Mouse (Mus musculus) thymus, postnatal 14 days (tissue): ENCODE data around the gene Ada.

Experiments used
- DNase-seq: peaks from one replicate; pipeline ENCODE4 v3.0.0; 2021

The Ada gene

DNA sequence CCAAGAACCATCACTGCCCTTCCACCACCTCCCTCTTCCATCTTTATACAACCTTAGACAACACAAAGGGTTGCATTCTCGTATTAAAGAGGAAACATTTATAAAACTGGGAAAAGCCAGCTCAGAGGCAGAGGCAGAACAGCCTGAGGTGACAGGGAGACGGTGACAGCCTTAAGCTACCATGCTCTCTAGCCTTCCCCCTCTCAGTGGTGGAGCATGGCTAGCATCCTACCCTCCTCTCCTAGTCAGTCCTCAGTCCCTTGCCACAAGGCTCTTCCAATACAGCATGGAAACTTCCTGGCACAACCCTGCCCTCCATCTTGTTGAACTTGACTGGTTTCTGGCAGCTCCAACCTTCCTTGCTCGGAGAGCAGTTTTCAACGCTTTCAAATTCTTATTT is 21.7 kb downstream of the Ada start:
- no peak for DNase-seq

DNA sequence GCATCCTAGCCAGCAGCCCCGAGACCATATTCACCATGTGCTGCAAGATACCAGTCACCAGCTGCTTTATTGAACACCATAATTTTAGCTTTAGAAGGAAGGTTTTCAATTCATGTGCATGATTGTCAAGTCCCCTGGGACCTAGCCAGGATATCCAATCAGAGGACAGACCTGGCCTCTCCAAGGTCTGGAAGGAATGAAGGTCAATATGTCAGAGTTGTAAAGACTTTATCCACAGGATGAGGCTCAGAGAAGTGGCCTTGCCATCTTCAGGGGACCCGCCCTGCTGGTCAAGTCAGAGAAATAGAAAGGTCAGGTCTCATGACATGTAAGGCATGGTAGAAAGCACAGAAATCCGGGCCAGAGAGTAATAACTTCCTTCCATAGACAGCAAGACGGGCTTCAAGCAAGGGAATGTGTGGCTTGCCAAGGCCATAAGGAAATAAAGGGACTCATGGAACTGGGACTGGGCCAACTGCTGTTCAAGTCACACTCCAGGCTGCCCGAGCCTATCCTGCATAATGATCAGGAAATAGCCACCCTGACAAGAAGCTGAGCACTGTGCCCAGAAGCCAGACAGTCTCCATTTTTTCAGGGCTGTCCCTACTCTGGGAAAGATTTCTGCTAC is 23.2 kb downstream of the Ada start:
- no peak for DNase-seq

DNA sequence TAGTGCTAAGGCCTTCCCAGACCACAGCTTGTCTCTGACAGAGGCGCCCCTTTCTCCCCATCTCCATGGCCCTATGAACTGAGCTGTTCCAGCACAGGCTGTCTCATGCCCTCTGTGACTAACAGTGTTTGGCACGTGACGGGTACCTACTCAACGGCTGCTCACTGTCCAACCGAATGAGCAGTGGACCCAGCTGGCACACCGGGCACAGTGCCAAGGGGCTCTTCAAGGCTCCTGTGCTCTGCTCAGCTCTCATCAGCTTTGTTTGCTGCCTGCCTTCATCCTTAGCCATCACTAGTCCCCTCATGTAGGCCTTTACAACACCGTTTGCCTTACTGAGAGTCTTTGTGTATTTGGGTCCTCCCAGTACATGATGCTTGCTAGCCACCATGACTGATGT is 27.5 kb downstream of the Ada start:
- no peak for DNase-seq

DNA sequence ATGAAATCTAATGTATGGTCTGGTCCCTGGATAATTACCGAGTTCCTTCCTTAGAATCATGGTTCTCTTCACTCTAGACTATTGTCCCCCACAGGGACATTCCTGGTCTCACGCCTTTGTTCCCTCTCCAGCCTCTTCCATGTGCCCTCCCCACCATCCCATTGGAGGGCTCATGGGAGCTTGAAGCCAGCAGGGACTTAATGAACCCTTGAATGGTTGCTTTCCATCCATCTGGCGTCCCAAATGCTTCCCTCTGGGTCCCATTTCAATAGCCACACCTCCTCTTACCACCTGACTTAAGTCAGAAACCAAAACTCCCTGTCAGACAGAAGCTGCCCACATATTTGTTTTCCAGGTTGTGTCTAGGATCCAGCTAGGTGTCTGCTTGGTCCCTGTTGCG is 30.4 kb downstream of the Ada start:
- DNase-seq = no peak

DNA sequence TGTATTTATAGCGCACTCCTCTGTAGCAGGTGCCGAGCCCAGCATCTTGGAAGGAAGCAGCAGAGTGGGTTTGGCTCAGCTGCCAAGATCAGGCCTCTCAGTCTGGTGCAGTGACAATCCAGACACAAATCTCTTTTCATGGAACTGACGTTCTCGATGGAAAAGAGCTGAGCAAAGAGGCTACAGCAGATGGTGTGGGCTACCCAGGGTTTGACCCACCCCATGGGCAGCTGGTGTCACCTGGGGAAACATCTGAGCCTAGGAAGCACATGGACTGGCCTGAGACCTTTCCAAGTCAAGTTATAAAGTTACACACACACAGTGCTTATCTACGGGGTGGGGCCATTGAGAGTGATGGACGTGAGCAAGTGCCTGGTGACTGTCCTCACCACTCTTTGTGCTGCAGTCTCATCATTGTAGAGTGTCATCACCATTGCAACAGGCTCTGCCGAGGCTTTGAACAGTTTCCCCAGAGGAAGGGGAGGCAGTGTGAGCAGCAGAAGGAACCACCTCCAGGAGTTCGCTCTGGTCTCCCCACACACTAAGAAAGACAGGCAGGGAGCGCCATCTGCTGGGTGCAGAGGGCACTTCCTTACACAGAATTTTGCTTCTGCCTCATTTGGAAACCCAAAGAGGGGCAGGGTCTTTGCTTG is 31.0 kb downstream of the Ada start:
- peak; percentile 89 for DNase-seq

DNA sequence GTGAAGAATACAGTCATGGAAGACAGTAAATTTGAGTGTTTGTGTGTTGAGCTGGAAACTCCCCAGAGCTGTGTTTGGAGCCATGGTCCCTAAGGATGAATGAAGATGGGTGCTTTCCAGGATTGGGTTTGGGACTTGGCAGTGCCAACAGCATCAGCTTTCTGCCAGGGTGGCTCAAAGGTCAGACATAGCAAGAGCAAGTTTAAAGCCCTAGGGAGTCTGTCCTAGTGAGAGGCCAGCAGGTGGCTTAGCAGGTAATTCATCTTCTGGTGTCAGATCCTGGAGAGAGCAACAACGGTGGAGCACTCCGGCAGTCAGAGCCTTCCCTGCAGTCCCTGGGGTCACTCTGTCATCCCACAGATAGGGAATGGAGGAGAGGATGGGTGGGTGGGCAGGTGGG is 31.5 kb downstream of the Ada start:
- DNase-seq = no peak

DNA sequence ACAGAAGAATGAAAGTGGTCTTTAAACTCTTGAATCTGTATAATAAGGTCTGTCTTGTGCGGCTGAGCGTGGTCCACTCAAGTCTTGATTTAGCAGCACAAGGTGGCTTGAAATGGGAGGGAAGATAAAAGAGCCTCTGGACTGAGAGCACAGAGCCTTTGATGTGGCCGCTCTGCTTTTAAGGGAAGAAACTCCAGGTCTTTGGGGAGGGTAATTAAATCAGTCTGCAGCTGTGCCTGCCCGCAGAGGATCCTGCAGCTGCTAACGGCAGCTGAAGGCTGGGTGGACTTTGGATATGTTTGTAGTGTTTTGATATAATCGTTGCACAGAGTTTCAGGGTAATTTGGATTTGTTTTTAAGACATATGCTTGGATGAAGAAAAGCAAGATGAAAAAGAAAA is 33.2 kb downstream of the Ada start:
- DNase-seq = peak; percentile 55

DNA sequence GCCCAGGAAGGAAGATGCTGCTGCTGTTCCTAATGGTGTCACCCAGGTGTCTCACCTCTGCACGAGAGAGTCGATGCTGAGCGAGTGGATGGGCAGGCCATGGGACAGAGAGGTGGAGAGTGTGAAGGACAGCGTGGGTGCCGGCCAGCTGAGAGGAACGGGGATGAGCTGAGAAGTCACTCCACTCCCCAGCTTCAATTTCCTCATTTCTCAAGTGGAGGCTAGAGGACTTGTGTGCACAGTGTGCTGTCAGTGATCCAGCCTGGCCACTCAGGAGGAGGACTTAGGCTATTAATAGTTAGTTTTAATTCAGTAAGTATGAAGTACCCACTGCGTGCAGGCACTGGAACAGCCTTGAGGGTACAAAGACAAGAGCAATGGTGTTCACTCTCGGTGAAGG is 33.6 kb downstream of the Ada start:
- no peak for DNase-seq

DNA sequence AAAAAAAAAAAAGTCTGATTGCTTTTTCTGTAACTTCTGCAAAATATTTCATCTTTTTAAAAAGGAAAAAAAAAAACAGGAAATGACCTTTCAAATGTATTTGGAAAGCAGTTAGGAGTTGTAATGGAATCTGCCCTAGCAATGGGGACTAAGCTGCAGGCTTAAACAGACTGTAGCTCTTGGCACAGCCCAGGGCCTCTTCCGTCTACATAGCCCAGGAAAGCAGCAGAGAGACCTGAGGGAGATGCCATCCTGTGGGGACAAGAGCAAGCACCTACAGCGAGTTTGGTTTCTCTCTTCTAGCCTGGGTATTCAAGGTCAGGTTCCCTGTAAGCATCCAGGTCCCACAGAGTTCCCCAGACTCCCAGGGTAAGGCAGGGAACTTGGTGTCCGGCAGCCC is 36.7 kb downstream of the Ada start:
- peak; percentile 61 for DNase-seq

DNA sequence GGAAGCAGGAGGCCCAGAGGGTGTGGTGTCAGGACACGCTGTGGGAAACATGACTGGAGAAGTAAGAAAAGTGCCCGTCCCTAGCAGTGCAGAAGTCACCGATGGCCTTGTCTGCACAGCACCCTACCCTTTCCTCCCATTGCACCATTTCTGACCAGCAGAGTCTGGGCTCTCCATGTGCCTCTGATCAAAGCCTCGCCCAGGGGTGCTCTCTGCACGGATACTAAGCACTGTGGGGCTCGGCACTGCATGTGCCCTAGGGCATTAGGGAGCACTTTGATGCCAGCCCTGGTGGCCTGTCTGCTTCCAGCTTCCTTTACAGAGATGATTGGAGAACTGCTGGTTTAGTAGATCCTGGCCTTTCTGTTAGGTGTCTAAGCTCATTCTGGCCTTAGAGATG is 37.2 kb downstream of the Ada start:
- DNase-seq = peak; percentile 46

DNA sequence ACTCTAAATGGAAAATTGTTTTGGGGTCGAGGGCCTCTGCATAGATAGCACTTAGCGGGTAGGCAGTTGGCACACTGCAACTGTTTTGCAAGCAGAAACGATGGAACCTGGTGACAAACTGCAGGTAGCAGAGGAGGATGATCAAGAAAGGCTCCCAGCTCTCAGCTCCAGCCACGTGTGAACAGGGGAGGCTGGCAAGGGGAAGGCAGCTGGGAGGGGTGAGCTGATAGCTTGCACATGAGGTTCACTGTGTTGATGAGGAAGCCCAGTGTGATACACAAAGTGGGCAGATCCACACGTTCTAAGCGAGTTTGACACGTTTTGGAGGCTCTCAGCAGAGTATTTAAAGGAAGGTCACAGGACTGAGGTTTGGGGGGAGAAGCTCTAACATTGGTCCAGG is 37.6 kb downstream of the Ada start:
- peak; percentile 80 for DNase-seq

DNA sequence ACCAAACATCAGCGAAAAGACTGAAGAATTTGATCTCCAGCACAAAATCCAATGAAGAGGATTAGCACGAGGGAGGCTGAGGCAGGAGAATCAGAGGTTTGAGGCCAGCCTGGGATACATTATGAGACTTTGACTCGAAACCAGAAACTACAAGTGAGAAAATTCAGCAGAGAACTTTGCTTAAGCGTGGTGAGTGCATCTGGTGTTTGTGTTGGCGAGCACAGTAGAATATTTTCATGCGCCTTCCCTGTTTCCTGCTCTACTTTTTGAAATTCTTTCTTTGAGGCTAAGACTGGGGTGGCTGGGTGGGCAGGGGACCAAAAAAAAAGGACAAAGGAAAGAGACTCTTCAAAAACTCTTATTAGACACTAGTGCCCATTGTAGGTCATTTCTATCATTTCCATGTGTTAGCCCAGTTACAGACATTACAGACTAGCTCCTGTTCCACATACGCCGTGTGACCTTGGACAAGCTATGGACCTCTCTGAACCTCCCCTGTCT is 38.6 kb downstream of the Ada start:
- no peak for DNase-seq

DNA sequence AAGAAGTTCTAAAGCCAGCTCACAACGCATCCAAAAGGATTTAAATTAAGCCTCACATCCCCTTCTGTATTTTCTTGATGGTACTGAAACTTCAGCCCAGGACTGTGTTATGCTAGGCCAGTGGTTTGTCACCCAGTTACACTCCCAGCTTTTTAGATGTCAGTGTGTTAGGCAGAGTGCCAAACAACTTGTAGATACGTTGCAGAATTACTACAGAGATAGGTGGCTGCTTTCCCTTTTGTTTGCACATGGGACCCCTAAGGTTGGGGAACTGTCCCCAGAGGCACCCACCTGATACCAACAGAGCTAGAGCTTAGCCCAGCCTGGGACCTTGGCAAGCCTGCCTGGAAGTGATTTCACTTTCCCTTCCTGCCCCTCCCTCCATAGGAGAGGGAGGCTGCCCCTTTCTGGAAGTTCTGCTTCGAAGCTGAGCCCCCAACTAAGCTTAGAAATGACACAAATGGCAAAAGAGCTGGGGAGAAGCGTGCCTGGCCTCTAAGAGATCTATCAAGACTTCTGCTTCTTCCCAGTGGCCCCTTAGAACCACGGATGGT is 39.4 kb downstream of the Ada start:
- DNase-seq = peak; percentile 33

DNA sequence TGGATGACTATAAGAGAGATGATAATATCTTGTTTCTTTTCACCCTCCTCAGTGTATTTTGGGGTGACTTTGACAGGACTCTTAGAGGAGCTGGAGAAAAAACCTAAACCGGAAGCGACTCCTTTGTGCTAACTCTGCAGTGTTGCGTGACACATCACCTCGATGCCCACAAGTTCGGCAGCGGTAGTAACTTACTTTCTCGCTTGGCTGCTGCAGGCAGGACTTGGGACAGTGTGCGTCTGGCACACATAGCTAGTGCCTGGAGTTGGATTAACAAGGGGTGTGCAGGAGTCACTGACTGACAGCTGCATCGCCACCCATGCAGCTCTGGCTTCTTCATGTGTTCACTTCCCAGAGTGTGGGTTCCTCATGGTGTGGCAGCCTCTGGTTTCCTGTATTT is 40.0 kb downstream of the Ada start:
- peak; percentile 47 for DNase-seq

DNA sequence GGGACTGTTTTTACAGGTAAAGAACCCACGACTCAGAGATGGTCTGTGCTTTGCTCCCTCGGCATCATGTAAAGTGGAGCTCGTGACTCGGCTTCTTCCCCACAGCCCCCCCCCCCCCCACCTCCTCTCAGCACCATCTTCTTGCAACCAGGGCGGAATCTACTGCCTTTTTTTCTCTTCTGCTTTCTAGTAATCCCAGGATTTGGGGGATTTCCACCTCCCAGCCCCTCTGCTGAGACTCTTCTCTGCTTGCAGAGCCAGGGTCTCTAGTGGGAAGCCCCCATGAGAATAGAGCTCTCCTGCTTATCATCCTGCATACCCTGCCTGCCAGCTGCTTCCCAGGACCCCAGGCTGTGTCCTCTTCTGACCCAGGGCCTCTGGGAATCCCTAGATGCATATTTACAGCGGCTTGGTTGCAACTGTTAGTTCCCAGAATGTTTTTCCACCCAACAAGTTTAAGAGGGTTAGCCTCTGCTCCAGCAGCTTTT is 41.2 kb downstream of the Ada start:
- no peak for DNase-seq

DNA sequence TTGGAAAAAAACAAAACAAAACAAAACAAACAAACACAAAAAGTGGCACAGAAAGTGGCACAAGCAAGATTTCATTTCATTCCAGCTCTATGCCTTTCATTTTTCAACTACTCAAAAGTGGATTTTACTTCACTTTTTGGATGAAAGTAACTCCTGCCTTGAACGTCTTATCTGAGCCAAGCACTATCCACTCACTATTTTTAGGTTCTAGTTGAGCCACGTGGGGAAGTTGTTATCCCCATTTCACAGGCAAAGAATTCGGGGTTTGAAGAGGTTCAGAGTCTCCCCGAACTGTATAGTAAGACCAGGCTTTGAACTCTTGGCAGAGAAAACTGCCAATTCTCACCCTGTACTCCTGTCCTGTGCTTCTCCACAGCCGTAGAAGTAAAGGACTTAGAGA is 41.7 kb downstream of the Ada start:
- DNase-seq = no peak

DNA sequence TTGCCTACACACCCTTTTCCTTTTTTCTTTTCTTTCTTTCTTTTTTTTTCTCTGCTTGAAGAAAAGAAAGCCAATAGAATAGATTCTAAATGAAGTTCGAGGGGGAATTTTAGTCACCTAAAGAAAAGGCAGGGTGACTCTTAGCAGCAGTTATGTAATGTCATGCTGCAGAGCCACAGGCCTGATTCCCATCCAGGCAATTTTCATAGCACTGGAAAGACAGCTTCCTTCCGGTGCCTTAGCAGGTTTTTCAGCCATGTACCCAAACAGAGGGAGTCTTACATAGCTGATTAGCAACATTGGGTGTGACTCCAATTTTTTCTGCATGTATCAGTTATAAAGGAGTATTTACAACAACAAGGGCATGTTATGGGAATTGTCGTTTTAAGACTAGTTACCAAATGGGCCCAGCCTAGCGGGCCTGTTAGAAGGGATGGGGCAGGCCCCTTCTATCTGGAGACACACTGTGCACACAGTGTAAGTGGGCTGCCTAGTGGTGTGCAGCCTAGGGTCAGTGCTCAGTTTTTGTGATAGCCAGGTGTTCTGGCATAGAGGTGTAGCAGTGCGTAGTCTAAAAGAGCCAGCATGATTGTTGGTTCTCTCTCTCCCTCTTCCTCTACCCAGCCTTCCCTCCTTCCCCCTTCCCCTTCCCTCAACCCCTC is 46.3 kb downstream of the Ada start:
- no peak for DNase-seq

DNA sequence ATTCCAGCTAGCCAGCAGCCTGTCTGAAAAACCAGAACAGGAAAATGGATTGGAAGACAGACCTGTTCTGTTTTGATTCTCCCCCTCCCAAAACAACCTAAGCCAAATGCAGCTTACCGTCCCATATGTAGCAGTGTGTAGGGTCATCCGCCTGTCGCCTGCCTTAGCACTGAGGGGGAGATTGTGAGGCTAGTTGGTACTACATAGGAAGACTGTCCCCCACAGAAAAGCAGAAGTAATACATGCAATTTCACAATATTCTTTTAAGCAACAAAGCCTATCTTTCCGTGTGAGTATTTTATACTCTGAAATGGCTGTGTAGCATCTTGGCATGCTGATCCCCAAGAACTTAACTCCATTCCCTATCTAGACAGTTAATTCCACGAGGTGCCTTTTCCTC is 47.1 kb downstream of the Ada start:
- DNase-seq = no peak

DNA sequence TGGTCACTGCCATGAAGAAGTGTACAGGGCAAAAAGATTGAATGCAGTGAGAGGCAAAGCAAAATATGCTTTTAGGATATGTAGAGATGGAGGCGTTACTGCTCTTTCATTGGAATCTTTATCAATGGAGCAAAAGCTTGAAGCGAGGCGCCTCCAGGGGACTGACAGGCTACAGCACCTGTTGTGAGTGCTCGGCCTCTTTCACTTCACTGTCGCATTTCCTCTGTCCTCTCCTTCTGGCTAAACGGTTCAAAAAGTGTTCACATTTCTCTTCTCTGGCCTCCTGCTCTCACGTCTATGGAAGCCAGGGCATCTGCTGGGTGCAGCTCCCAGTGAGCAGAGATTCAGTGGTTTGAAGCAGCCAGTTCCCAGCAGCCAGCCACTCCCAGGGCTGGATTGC is 47.6 kb downstream of the Ada start:
- DNase-seq = peak; percentile 49

DNA sequence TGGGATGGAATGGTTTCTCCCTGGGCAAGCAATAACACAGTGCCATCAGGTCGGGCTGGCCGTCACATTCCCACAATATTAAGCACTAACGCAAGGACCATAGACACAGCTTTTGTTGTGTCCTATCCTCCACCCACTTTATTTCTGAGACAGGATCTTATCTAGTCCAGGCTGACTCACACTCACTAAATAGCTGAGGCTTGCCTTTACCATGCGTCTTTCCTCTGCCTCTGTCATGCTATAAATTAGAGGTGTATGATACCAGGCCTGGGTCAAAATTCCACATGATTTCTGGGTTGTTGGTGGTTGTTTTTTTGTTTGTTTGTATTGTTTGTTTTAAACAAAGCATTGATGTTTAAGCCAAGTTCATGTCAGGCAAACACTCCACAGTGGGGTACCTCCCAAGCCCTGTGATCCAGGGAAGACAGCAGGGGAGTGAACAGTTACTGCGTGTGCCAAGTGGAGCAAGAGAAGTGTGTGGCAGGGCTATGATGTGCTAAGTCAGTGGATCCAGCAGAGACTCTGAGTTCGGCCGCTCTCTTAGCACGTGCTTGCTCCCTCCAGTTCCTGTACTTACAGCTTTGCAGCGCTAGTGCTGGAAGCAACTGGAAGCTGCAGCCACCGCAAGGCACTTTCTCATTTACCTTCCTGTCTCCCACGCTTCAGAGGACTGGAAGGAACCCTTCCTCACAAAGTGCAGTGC is 50.8 kb downstream of the Ada start:
- no peak for DNase-seq

DNA sequence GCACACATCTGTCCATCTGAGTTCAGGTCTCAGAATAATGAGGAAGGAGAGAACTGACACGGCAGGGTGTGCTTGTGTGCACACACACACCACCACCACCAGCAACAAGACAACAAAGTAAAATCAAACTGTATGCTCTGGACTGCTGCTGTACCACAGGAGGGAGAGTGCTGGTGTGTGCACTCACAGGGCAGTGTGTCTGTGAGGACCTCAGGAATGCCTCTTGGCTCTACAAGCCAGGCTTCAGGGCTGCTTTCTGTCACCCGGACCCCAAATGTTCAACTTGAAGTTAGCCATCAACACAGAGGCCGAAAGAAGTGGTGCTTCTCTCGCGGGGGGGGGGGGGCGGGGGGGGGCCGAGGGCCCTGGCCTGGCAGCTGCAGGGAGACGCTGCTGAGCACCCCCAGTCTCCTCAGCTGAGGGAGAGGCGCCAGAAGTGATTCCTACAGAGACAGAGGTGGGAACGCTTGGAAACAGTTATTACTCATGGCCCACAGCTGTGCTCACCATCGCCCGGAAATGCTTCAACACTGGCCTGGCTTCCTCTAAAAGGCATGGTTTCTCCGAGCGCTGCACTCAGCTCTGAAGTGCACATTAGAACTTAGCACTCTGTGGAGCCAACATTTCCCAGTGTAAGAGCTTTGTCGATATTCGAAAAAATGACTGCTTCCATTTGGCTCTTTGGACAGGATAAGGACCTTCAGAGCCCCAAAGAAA is 52.1 kb downstream of the Ada start:
- peak; percentile 53 for DNase-seq

DNA sequence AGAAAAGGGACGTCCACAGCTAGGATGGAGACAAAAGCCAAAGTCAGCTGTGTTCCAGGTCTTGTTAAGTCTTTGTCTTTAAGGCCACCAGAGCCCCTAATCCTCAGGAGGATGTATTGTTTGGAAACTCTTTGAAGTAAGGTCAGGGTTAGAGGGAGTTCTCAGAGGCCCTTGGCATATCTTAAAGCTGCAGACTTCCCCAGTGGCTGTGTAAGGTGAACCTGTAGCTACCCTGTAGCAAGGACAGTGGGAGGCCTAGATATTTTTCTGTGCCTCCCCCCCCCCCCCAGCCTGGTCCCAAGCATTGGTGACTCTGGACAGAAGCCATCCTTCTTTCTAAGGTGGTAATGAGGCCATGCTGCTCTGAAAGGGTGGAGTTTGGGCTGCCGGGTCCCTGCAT is 53.3 kb downstream of the Ada start:
- DNase-seq = no peak
